Mouse (Mus musculus) megakaryocyte, embryonic 14.5 days (primary cell): ENCODE data around the gene Pabpn1.

Experiments
- FLI1 ChIP-seq: IDR thresholded peaks from 2 replicates; pipeline ENCODE4 v1.6.1; 2012; ENCODE audit warnings: low read length, inconsistent platforms, mixed read lengths
- GATA1 ChIP-seq: IDR thresholded peaks from 3 replicates; pipeline ENCODE4 v1.6.1; 2012; ENCODE audit warnings: mixed read lengths, low read length, inconsistent platforms, borderline replicate concordance

DNA sequence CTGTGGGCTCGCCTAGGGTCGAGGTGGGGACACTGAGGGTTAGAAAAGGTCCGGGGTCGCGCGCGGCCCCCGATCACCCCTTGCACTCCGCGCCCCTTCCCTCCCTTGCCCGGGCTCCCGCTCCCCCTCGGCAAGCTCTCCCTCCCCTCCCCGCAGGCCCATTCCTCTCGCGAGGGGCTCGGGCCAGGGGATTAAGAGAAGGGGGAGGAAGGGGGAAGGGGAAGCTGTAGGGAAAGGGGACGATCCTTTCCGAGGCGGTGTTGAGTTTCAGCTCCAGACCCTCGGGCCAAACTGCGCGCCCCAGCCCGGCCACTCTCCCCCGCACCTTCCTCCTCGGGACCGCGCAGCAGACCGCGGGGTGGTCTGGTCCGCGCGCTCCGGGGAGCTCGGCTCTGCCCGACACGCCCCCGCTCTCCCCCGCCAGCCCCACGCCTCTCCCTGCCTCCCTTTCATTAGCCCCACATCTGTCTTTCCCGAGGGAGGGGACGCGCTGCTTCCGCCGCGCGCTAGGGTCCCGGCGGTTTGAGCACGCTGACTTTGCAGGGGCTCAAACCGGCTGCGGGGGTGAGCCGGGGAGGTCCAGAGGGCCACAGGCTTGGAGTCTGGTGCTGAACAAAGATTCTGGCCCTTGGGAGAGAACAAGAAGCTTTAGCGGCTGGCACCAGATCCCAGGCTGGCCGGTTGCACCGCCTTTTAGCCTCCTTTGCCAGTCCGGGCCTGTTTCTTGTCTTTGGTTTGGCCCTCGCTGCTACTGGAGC is 34.3 kb downstream of the Pabpn1 start:
- TF ChIP-seq GATA1 (no peak), FLI1 (no peak)
